Mouse (Mus musculus): ENCODE data around the gene Rnh1. TPM values are rescaled to one million over a fixed set of nuclear protein-coding genes. Genes with fewer than 3 reads are reported as not detected.
A peak's percentile ranks its signal among the peaks of the same experiment; 100 is the strongest.

Rnh1 gene
- polyA plus RNA-seq, 1 experiment from 2014 or later: 64.4 TPM

DNA sequence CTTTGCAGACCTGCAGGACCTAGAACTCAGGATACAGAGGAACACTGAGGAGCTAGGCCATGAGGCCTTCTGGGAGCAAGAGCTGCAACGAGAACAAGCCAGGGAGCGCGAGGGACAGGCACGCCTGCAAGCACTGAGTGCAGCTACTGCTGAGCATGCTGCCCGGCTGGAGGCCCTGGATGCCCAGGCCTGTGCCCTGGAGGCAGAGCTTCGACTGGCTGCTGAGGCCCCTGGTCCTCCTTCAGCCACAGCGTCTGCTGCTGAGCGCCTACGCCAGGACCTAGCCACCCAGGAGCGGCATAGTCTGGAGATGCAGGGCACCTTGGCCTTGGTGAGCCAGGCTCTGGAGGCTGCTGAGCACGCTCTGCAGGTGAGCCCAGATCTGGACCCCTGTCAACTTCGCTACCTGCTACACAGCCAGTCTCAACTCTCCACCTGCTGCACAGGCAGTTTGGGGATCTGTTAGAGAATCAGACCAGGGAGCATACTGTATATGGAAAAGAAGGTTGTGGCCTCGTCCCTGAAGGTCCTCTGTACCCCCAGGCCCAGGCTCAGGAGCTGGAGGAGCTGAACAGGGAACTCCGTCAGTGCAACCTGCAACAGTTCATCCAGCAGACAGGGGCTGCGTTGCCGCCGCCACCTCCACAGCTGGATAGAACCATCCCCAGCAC is 44.8 kb upstream of the Rnh1 start:
- peaks cover 16% of the 10 kb centered on the region for H3K4me1 ChIP-seq (replicated peaks; ENCODE audit: control insufficient read depth, insufficient read depth, low read length)
- no peaks in the 10 kb centered on the region for H3K27me3 ChIP-seq (ENCODE audit: control insufficient read depth, insufficient read depth, low read length)
- no peaks in the 10 kb centered on the region for H3K9me3 ChIP-seq (ENCODE audit: control insufficient read depth, low read length)
- ATAC-seq (ENCODE audit: low FRiP score) (no peak), DNase-seq (ENCODE audit: low spot score) (no peak)
- H3K4me2 ChIP-seq (replicated peaks; ENCODE audit: low read depth, low read length): 0 out of 2 replicates have a peak overlapping the region, but pooled peaks have one; percentile 85
- H3K4me3 ChIP-seq (ENCODE audit: low read depth, low read length): no peak overlapping the region
- H3K27ac ChIP-seq (ENCODE audit: low read depth, low read length): no peak overlapping the region
- H3K9ac ChIP-seq (ENCODE audit: low read depth, low read length): 0 out of 2 replicates have a peak overlapping the region, but pooled peaks have one; percentile 15
- 0 out of 2 replicates have a peak, but pooled peaks cover 4% of the 10 kb centered on the region for H3K36me3 ChIP-seq (ENCODE audit: control insufficient read depth, insufficient read depth, low read length)
- 95% methylated on average over 17 of the region's 17 CpGs for WGBS

DNA sequence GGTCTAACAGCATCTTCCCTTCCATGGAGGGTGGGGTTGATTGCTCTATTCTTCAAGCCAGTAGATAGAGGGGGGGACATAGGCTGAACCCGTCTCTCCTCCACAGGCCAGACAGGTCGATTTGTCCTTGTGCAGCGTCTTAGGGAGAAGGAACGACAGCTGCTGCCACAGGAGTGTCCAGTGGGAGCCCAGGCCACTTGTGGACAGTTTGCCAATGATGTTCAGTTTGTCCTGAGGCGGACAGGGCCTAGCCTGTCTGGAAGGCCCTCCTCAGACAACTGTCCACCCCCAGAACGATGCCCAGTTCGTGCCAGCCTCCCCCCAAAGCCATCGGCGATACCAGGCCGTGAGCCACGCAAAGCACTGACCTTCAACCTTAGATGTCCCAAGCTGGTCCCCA is 44.2 kb upstream of the Rnh1 start:
- H3K9ac ChIP-seq (ENCODE audit: low read depth, low read length): no peak overlapping the region
- no peaks in the 10 kb centered on the region for H3K9me3 ChIP-seq (ENCODE audit: control insufficient read depth, low read length)
- peaks cover 12% of the 10 kb centered on the region for H3K4me1 ChIP-seq (replicated peaks; ENCODE audit: control insufficient read depth, insufficient read depth, low read length)
- DNase-seq (ENCODE audit: low spot score): no peak
- 87% methylated on average over 11 of the region's 11 CpGs for WGBS
- ATAC-seq (ENCODE audit: low FRiP score): no peak
- no peak overlapping the region for H3K4me3 ChIP-seq (ENCODE audit: low read depth, low read length)
- H3K4me2 ChIP-seq (replicated peaks; ENCODE audit: low read depth, low read length): peak overlapping the region; percentile 85
- H3K27me3 ChIP-seq (ENCODE audit: control insufficient read depth, insufficient read depth, low read length): no peaks in the 10 kb centered on the region
- 0 out of 2 replicates have a peak, but pooled peaks cover 4% of the 10 kb centered on the region for H3K36me3 ChIP-seq (ENCODE audit: control insufficient read depth, insufficient read depth, low read length)
- no peak overlapping the region for H3K27ac ChIP-seq (ENCODE audit: low read depth, low read length)

DNA sequence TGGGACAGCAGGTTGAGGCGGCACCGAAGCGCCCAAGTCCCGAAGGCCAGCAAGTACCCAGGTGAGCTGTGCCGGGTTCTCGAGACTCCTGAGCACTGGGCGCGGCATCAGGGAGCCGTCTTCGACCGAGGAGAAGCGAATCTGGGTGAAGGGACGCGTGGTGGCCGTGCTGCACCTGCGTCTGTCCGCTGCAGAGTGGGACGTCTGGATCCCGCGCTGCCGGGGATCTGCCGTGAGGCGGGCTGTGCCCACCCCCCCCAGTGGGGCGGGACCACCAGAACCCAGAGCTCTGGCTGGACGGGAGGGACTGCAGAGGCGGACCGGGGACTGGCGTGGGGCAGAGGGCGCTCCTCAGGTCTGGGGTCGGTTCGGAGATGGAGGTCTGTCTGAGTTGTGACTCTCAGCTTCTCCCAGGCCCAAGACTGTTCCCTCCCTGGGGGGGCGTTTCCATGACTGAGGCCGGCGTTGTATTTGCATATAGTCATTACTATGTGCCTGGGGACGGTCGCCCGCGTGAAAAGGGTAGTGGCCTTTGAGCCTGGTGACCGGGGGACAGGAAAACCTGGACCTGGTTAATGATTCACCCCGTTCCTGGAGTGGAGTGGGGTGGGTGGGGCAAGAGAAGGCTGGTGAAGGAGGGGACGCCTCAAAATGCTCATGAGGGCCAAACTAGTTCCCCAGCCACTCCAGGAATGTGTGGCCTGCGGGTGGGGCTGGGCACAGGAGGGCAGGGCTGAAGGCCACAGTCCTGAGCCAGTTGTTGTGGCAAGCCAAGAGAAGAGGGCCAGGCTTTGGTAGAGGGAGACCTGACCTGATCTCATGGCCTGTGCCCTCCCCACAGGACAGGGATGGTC is 43.5 kb upstream of the Rnh1 start:
- peak overlapping the region; percentile 56 for H3K4me3 ChIP-seq (ENCODE audit: low read depth, low read length)
- ATAC-seq (ENCODE audit: low FRiP score) (peak; percentile 74), DNase-seq (ENCODE audit: low spot score) (no peak)
- peak overlapping the region; percentile 54 for H3K9ac ChIP-seq (ENCODE audit: low read depth, low read length)
- H3K9me3 ChIP-seq (ENCODE audit: control insufficient read depth, low read length): no peaks in the 10 kb centered on the region
- peaks cover 10% of the 10 kb centered on the region for H3K4me1 ChIP-seq (replicated peaks; ENCODE audit: control insufficient read depth, insufficient read depth, low read length)
- peak overlapping the region; percentile 85 for H3K4me2 ChIP-seq (replicated peaks; ENCODE audit: low read depth, low read length)
- H3K27ac ChIP-seq (ENCODE audit: low read depth, low read length): peak overlapping the region; percentile 67
- H3K36me3 ChIP-seq (ENCODE audit: control insufficient read depth, insufficient read depth, low read length): 0 out of 2 replicates have a peak, but pooled peaks cover 4% of the 10 kb centered on the region
- H3K27me3 ChIP-seq (ENCODE audit: control insufficient read depth, insufficient read depth, low read length): no peaks in the 10 kb centered on the region
- under 1% methylated on average over 42 of the region's 42 CpGs for WGBS

DNA sequence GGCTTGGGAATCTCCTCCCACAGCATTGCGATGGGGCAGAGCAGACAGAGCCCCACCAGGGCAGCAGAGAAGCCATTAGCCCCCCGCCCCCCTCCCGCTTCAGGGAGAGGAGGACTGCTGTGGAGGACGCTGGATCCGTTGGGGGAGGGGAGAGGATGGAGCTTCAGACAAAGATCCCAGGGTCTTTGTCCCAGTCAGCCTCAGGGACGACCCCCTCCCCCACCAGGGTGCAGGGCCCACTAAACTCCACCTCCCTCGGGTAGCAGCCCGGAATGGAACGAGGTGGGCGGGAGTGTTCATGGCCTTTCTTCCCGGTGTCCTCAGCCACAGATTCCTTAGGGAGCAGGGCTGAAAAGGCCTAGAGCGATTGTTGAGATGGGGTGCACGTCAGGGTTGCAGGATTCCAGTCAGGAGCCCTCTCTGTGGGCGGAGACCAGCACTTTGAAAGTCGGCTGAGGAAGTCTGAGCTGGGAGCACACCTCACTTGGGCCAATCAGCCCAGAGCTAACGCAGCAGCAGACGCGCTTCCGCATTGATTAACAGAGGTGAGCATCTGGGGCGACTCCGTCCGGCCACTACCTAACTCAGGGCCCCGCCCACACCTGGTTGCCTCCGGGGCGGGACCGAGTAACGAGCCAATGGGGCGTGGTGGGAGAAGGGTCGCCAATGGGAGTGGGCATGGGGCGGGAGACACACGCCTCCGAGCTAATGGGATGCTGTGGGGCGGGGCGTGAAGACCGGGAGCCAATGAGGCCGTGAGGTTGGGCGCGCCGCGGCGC is 42.6 kb upstream of the Rnh1 start, which contains the start of gene Rassf7:
TSS of gene Rassf7 (plus strand) at position 760 of the 779 bp plus-strand sequence.
- Histone ChIP-seq H3K9me3 (ENCODE audit: control insufficient read depth, low read length) (no peaks in the 10 kb centered on the region), H3K27me3 (ENCODE audit: control insufficient read depth, insufficient read depth, low read length) (no peaks in the 10 kb centered on the region), H3K4me2 (replicated peaks; ENCODE audit: low read depth, low read length) (peak within 1 kb of the TSS; percentile 85), H3K9ac (ENCODE audit: low read depth, low read length) (peak within 1 kb of the TSS; percentile 71), H3K4me3 (ENCODE audit: low read depth, low read length) (peak within 1 kb of the TSS; percentile 56), H3K36me3 (ENCODE audit: control insufficient read depth, insufficient read depth, low read length) (0 out of 2 replicates have a peak, but pooled peaks cover 4% of the 10 kb centered on the region), H3K4me1 (replicated peaks; ENCODE audit: control insufficient read depth, insufficient read depth, low read length) (peaks cover 7% of the 10 kb centered on the region; the same call in 1 of the 2 replicates), H3K27ac (ENCODE audit: low read depth, low read length) (peak within 1 kb of the TSS; percentile 96)
- peak; percentile 97 for DNase-seq (ENCODE audit: low spot score)
- under 1% methylated on average over 41 of the region's 41 CpGs for WGBS
- peak; percentile 97 for ATAC-seq (ENCODE audit: low FRiP score)

DNA sequence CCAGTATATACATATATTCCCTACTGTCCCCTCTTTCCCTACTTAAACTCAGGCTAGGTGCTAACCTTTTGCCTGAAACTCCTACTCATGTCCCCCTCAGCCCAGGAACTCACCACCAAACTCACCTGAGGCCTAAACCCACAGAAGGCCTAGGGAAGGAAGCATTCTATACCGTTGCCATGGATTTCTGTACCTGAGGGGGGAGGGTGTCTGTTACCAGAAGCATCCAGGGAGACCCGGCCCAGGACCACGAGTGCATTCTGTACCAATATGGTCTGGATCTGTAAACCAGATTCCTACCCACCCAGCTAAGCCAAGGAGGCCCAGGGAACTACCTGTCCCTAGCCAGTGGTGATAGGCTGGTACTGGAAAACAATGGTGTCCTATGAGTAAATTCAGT is 41.7 kb upstream of the Rnh1 start:
- H3K4me2 ChIP-seq (replicated peaks; ENCODE audit: low read depth, low read length): no peak overlapping the region
- H3K27me3 ChIP-seq (ENCODE audit: control insufficient read depth, insufficient read depth, low read length): no peaks in the 10 kb centered on the region
- WGBS: 84% methylated on average over 3 of the region's 3 CpGs
- no peak overlapping the region for H3K9ac ChIP-seq (ENCODE audit: low read depth, low read length)
- no peak for DNase-seq (ENCODE audit: low spot score)
- no peaks in the 10 kb centered on the region for H3K9me3 ChIP-seq (ENCODE audit: control insufficient read depth, low read length)
- 0 out of 2 replicates have a peak, but pooled peaks cover 4% of the 10 kb centered on the region for H3K36me3 ChIP-seq (ENCODE audit: control insufficient read depth, insufficient read depth, low read length)
- no peak overlapping the region; the same call in 1 of the 2 replicates for H3K4me3 ChIP-seq (ENCODE audit: low read depth, low read length)
- no peak for ATAC-seq (ENCODE audit: low FRiP score)
- peaks cover 7% of the 10 kb centered on the region; the same call in 1 of the 2 replicates for H3K4me1 ChIP-seq (replicated peaks; ENCODE audit: control insufficient read depth, insufficient read depth, low read length)
- peak overlapping the region; percentile 96 for H3K27ac ChIP-seq (ENCODE audit: low read depth, low read length)

DNA sequence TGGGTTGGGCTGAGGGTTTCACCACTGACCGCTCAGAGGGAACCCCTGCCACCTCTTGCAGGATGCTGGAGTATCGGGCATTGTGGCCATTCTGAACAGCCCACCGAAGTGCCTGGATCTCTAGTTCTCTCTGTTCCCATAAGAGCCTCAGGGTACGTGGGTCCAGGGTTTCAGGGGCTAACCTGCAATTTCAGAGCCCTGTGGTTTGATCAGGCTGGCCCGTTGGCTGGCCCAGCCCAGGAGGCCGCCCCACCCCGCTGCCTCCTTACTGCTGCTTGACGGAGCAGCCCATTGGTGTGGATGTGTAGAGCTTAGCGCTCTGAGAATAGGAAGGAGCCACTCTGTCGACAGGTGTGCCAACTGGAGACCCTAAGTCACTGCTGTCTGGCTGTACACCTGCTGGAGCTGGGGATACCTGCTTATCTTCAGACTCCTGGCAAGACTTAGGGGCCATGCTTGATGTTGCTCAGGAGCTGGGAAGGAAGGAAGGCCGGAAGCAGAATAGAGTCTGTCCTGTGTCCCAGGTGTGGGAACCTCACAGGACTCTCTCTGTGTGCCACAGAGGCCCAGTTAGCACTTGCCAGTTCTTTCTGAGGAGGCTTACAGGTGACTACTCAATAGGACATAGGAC is 41.1 kb upstream of the Rnh1 start, which contains the start of gene Lmntd2:
TSS of gene Lmntd2 (minus strand) at position 476 of the 631 bp plus-strand sequence.
- Histone ChIP-seq H3K27me3 (ENCODE audit: control insufficient read depth, insufficient read depth, low read length) (no peaks in the 10 kb centered on the region), H3K4me1 (replicated peaks; ENCODE audit: control insufficient read depth, insufficient read depth, low read length) (peaks cover 7% of the 10 kb centered on the region; the same call in 1 of the 2 replicates), H3K4me3 (ENCODE audit: low read depth, low read length) (peak within 1 kb of the TSS; percentile 56), H3K27ac (ENCODE audit: low read depth, low read length) (peak within 1 kb of the TSS; percentile 96), H3K4me2 (replicated peaks; ENCODE audit: low read depth, low read length) (peak within 1 kb of the TSS; percentile 85), H3K9ac (ENCODE audit: low read depth, low read length) (peak within 1 kb of the TSS; percentile 71), H3K9me3 (ENCODE audit: control insufficient read depth, low read length) (no peaks in the 10 kb centered on the region), H3K36me3 (ENCODE audit: control insufficient read depth, insufficient read depth, low read length) (0 out of 2 replicates have a peak, but pooled peaks cover 4% of the 10 kb centered on the region)
- DNase-seq (ENCODE audit: low spot score): no peak
- WGBS: 92% methylated on average over 11 of the region's 11 CpGs
- ATAC-seq (ENCODE audit: low FRiP score): no peak

DNA sequence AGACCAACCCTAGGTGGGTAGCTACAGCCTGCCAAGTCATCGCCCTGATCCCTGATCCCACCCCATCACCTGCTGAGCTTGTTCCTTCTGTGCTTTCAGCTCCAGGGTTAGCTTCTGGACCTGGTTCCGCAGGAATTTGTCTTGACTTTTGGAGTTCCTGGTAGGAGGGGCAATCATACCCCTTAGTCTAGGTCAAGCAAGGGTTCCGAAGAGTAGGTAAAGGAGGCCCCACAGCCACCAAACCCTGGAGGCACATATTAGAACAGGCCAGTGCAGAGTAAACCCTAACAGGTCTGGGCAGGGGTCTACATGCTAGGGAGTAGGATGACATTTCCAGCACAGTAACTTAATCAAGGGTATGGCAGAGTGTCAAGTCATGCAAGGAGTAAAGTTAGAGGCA is 40.5 kb upstream of the Rnh1 start:
- no peak overlapping the region for H3K9ac ChIP-seq (ENCODE audit: low read depth, low read length)
- no peak overlapping the region for H3K4me2 ChIP-seq (replicated peaks; ENCODE audit: low read depth, low read length)
- no peak overlapping the region for H3K4me3 ChIP-seq (ENCODE audit: low read depth, low read length)
- 0 out of 2 replicates have a peak, but pooled peaks cover 4% of the 10 kb centered on the region for H3K36me3 ChIP-seq (ENCODE audit: control insufficient read depth, insufficient read depth, low read length)
- no peaks in the 10 kb centered on the region for H3K9me3 ChIP-seq (ENCODE audit: control insufficient read depth, low read length)
- ATAC-seq (ENCODE audit: low FRiP score) (no peak), DNase-seq (ENCODE audit: low spot score) (no peak)
- H3K4me1 ChIP-seq (replicated peaks; ENCODE audit: control insufficient read depth, insufficient read depth, low read length): peaks cover 7% of the 10 kb centered on the region; the same call in 1 of the 2 replicates
- H3K27me3 ChIP-seq (ENCODE audit: control insufficient read depth, insufficient read depth, low read length): no peaks in the 10 kb centered on the region
- no peak overlapping the region for H3K27ac ChIP-seq (ENCODE audit: low read depth, low read length)
- 87% methylated on average over 3 of the region's 3 CpGs for WGBS

Data from hindbrain, embryonic 11.5 days (tissue).